ENCODE assay signal across 27 mouse cellular contexts in the genomic region with DNA sequence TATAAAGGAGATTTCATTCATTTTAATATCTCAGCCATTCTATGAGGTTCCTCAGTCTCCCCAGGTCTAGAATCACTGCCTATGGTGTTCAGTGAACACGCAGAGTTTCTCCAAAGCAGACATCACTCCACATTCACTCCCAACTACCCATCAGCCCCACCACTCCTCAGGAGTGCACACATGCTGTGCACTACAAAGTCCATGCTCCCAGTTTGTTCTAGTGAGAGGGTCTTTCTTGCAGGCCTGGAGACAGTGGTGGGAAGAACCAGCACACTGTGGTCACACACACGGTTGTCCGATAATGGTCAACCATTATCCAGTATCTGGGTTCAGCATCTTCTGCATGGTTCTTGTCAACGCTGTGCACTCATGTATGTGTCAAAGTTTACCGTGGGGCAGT. TPM values are rescaled to one million over a fixed set of nuclear protein-coding genes. Genes with fewer than 3 reads are reported as not detected.
DNase-seq lines count a peak whose midpoint lies in the region; ATAC-seq lines count a peak whose summit lies in the region.
"Had no signal": no experiment of that assay in that cellular context is flagged by ENCODE, and none has a peak within 500 bp of the region (broad histone marks: within the 10 kb centered on the region; RNA-seq: fewer than 3 reads in every experiment).

No protein-coding gene starts in this region.

- H3K4me1 ChIP-seq in forebrain, embryonic 11.5 days (replicated peaks; ENCODE audit: control insufficient read depth, insufficient read depth, low read length), result no peaks in the 10 kb centered on the region
- H3K4me1 ChIP-seq in forebrain, embryonic 10.5 days, result peaks cover 4% of the 10 kb centered on the region; the same call in 1 of the 2 replicates
- H3K4me1 ChIP-seq in heart, embryonic 10.5 days, result no peaks in the 10 kb centered on the region; the same call in 1 of the 2 replicates

- no peak overlapping the region for H3K27ac ChIP-seq in forebrain, embryonic 11.5 days (ENCODE audit: low read depth, low read length)
- no peak overlapping the region for H3K27ac ChIP-seq in forebrain, embryonic 10.5 days
- H3K27ac ChIP-seq in heart, embryonic 10.5 days, result no peak overlapping the region

- no peak overlapping the region for H3K4me3 ChIP-seq in forebrain, embryonic 11.5 days (ENCODE audit: low read depth, low read length)
- no peak overlapping the region for H3K4me3 ChIP-seq in forebrain, embryonic 10.5 days
- H3K4me3 ChIP-seq in heart, embryonic 10.5 days, result no peak overlapping the region

- no peak overlapping the region for H3K4me2 ChIP-seq in forebrain, embryonic 11.5 days (ENCODE audit: low read depth, low read length, severe bottlenecking)

- no peaks in the 10 kb centered on the region for H3K36me3 ChIP-seq in forebrain, embryonic 11.5 days (ENCODE audit: control insufficient read depth, insufficient read depth, low read length)
- H3K36me3 ChIP-seq in forebrain, embryonic 10.5 days (replicated peaks), result no peaks in the 10 kb centered on the region
- no peaks in the 10 kb centered on the region for H3K36me3 ChIP-seq in heart, embryonic 10.5 days
- H3K36me3 ChIP-seq: G1E had no signal

- no peak for ATAC-seq in forebrain, embryonic 11.5 days (replicated peaks; ENCODE audit: low FRiP score)
- ATAC-seq: activated CD4-positive, CD25-positive, alpha-beta regulatory T cell, adult 4 months; CD4-positive, CD25-positive, alpha-beta regulatory T cell, adult 4 months; Patski had no signal

- H3K27me3 ChIP-seq in forebrain, embryonic 11.5 days (ENCODE audit: control insufficient read depth, insufficient read depth, low read length), result no peaks in the 10 kb centered on the region
- H3K27me3 ChIP-seq in forebrain, embryonic 10.5 days (ENCODE audit: poor library complexity, severe bottlenecking), result no peaks in the 10 kb centered on the region
- no peaks in the 10 kb centered on the region for H3K27me3 ChIP-seq in heart, embryonic 10.5 days (ENCODE audit: insufficient read depth, poor library complexity, severe bottlenecking)

- intact Hi-C loops in heart, postnatal 36 days (cut with DNase I), result no loop called here

- 96% methylated on average over 5 of the region's 5 CpGs for WGBS in forebrain, embryonic 11.5 days
- WGBS in forebrain, embryonic 10.5 days, result 96% methylated on average over 5 of the region's 5 CpGs
- 87% methylated on average over 5 of the region's 5 CpGs for WGBS in heart, embryonic 10.5 days

- no peak overlapping the region for H3K9ac ChIP-seq in forebrain, embryonic 11.5 days (ENCODE audit: low read length)

- peak; percentile 19 for DNase-seq in forebrain, embryonic 11.5 days (ENCODE audit: low spot score)
- DNase-seq in forebrain, embryonic 10.5 days (ENCODE audit: extremely low spot score, low spot score), result no peak
- DNase-seq in heart, adult 11 months, result peak; percentile 74
- no peak for DNase-seq in heart, adult 18-20 months
- peak; percentile 27 for DNase-seq in heart, embryonic 10.5 days (ENCODE audit: low spot score)
- DNase-seq in heart, postnatal 36 days, result no peak
- DNase-seq: adrenal gland, adult 2 months; adrenal gland, adult 8-10 months; adrenal gland, postnatal 10 days; adrenal gland, postnatal 14 days; adrenal gland, postnatal 25 days; adrenal gland, postnatal 36 days; B cell, adult 2 months; cerebellum, adult 11 months; cerebellum, adult 11-12 months; cerebellum, adult 18-20 months had no signal

- no peaks in the 10 kb centered on the region for H3K9me3 ChIP-seq in forebrain, embryonic 11.5 days (ENCODE audit: control insufficient read depth, low read length)
- H3K9me3 ChIP-seq in forebrain, embryonic 10.5 days, result no peaks in the 10 kb centered on the region
- no peaks in the 10 kb centered on the region for H3K9me3 ChIP-seq in heart, embryonic 10.5 days
- H3K9me3 ChIP-seq: G1E had no signal

RNA-seq across cellular contexts. Expression of gene Oas1a, which starts 5.3 kb away (rescaled TPM):
- polyA plus RNA-seq in forebrain, embryonic 11.5 days (2014; fragmentation: Nextera tagmentation; extraction: Ambion mirVana), result 0.35 and 0.60 TPM in 2 replicates
- 0.33 and 0.70 TPM in 2 replicates for polyA plus RNA-seq in forebrain, embryonic 10.5 days (2016; fragmentation: Nextera tagmentation; extraction: Ambion mirVana)
- 1 to 10 TPM in 1 of 2 experiments, under 1 TPM in 1; 0.82 to 1.1 TPM for total RNA-seq in heart, adult 18-20 months (2021)
- polyA plus RNA-seq in heart, embryonic 10.5 days (2016; fragmentation: Nextera tagmentation; extraction: Ambion mirVana), result 0.26 and 0.38 TPM in 2 replicates
- total RNA-seq in heart, postnatal 36 days (2021), result 1 to 10 TPM in 1 of 2 experiments, under 1 TPM in 1; 0.75 to 2.1 TPM

RNA-seq across cellular contexts. Expression of gene Oas1d, which starts 12.3 kb away (rescaled TPM):
- polyA plus RNA-seq in forebrain, embryonic 11.5 days (2014; fragmentation: Nextera tagmentation; extraction: Ambion mirVana), result not detected in 2 replicates
- not detected in 2 replicates for polyA plus RNA-seq in forebrain, embryonic 10.5 days (2016; fragmentation: Nextera tagmentation; extraction: Ambion mirVana)
- total RNA-seq in heart, adult 18-20 months (2021), result not detected
- not detected in 2 replicates for polyA plus RNA-seq in heart, embryonic 10.5 days (2016; fragmentation: Nextera tagmentation; extraction: Ambion mirVana)
- total RNA-seq in heart, postnatal 36 days (2021), result not detected
- total RNA-seq: adrenal gland, adult 18-20 months; adrenal gland, adult 2 months; adrenal gland, adult 8-10 months; adrenal gland, postnatal 14 days; adrenal gland, postnatal 25 days; adrenal gland, postnatal 36 days; adrenal gland, postnatal 4 days; CH12.LX; MEL had no signal
- polyA plus RNA-seq: adrenal gland, adult 2 months; brain, embryonic 14.5 days; C2C12; CD4-positive, CD25-positive, alpha-beta regulatory T cell, adult 4 months; G1E; Patski had no signal

RNA-seq across cellular contexts. Expression of gene Oas1g, which starts 14.6 kb away (rescaled TPM):
- not detected in 2 replicates for polyA plus RNA-seq in forebrain, embryonic 11.5 days (2014; fragmentation: Nextera tagmentation; extraction: Ambion mirVana)
- 0.12 TPM in 1 of 2 replicates, not detected in the other for polyA plus RNA-seq in forebrain, embryonic 10.5 days (2016; fragmentation: Nextera tagmentation; extraction: Ambion mirVana)
- not detected for total RNA-seq in heart, adult 18-20 months (2021)
- polyA plus RNA-seq in heart, embryonic 10.5 days (2016; fragmentation: Nextera tagmentation; extraction: Ambion mirVana), result not detected in 2 replicates
- under 1 TPM in 1 of 2 experiments, not detected in 1; 0.73 TPM for total RNA-seq in heart, postnatal 36 days (2021)
- total RNA-seq: adrenal gland, postnatal 14 days; G1E; MEL had no signal
- polyA plus RNA-seq: C2C12, G1E had no signal

RNA-seq across cellular contexts. Expression of gene Oas1h, which starts 40.8 kb away (rescaled TPM):
- not detected in 2 replicates for polyA plus RNA-seq in forebrain, embryonic 11.5 days (2014; fragmentation: Nextera tagmentation; extraction: Ambion mirVana)
- polyA plus RNA-seq in forebrain, embryonic 10.5 days (2016; fragmentation: Nextera tagmentation; extraction: Ambion mirVana), result not detected in 2 replicates
- total RNA-seq in heart, adult 18-20 months (2021), result not detected
- not detected in 2 replicates for polyA plus RNA-seq in heart, embryonic 10.5 days (2016; fragmentation: Nextera tagmentation; extraction: Ambion mirVana)
- total RNA-seq in heart, postnatal 36 days (2021), result not detected
- total RNA-seq: adrenal gland, adult 18-20 months; adrenal gland, adult 2 months; adrenal gland, adult 8-10 months; adrenal gland, postnatal 10 days; adrenal gland, postnatal 14 days; adrenal gland, postnatal 25 days; adrenal gland, postnatal 36 days; CH12.LX; ES-E14; G1E; MEL had no signal
- polyA plus RNA-seq: activated CD4-positive, CD25-positive, alpha-beta regulatory T cell, adult 4 months; adrenal gland, adult 2 months; brain, embryonic 14.5 days; C2C12; CD4-positive, CD25-positive, alpha-beta regulatory T cell, adult 4 months; G1E; Patski had no signal

RNA-seq across cellular contexts. Expression of gene Oas1f, which starts 54.9 kb away (rescaled TPM):
- polyA plus RNA-seq in forebrain, embryonic 11.5 days (2014; fragmentation: Nextera tagmentation; extraction: Ambion mirVana), result not detected in 2 replicates
- not detected in 2 replicates for polyA plus RNA-seq in forebrain, embryonic 10.5 days (2016; fragmentation: Nextera tagmentation; extraction: Ambion mirVana)
- total RNA-seq in heart, adult 18-20 months (2021), result not detected
- polyA plus RNA-seq in heart, embryonic 10.5 days (2016; fragmentation: Nextera tagmentation; extraction: Ambion mirVana), result not detected in 2 replicates
- total RNA-seq in heart, postnatal 36 days (2021), result not detected
- total RNA-seq: adrenal gland, adult 18-20 months; adrenal gland, adult 2 months; adrenal gland, adult 8-10 months; adrenal gland, postnatal 10 days; adrenal gland, postnatal 14 days; adrenal gland, postnatal 25 days; adrenal gland, postnatal 36 days; adrenal gland, postnatal 4 days; CH12.LX; G1E; MEL had no signal
- polyA plus RNA-seq: activated CD4-positive, CD25-positive, alpha-beta regulatory T cell, adult 4 months; adrenal gland, adult 2 months; brain, embryonic 14.5 days; C2C12; CD4-positive, CD25-positive, alpha-beta regulatory T cell, adult 4 months; G1E; Patski had no signal

Comparison
In these comparisons a context has a peak if more than half of its experiments do, and no peak if none do; other contexts are left out.
1. DNase-seq: peak in forebrain, embryonic 11.5 days (single experiment), heart, adult 11 months (single experiment) and heart, embryonic 10.5 days (single experiment); none in forebrain, embryonic 10.5 days (single experiment), heart, adult 18-20 months (0 of 2) and heart, postnatal 36 days (0 of 2).